Mouse (Mus musculus) testis, postnatal 10 days (tissue): ENCODE measurements at regions not wholly inside any gene's neighbourhood (a gene's known extent, or its start where the extent isn't known, plus 50 kb on each side); places are given as distances from the start of the nearest gene placed in this dataset.

Source experiments
- DNase-seq: peaks from one replicate; pipeline ENCODE4 v3.0.0; 2021; ENCODE audit warnings: low spot score

DNA sequence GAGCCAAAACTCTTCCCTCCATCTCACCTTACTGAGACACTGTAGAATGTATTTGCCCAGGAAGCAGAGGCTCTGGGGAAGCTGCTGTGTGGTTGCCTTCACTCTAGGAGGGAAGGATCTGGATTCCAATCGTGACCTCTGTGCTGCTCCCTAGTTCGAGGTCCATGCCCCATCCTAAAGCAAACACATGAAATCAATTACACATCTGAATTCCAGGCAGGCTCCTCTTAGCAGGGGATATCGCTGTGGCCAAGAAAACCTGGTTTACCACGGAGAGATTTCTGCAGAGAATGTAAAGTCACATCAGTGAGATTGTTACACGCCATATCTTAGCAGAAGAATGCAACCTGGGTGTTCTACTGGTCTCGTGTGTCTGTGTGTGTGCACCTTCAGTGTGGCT, 61.0 kb upstream of the Intu start:
- DNase-seq, result no peak

DNA sequence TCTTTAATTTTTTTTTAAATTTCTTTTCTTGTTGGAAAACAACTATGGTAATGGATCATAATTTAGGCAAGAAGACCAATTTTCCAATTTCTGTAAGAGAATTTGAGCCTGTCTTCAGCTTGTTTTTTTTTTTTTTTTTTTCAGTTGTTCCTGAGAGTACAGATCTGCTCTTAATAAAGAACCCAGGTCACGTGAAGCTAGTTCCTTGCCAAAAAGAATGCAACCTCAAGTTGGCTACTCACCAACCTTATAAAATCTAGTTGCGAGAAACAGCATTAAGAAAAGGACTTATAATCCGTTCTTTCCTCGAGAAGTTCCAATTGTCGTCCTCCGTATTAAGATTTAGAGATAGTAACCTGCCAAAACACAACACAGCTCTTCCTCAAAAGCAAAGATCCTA, 58.3 kb upstream of the Intu start:
- no peak for DNase-seq

DNA sequence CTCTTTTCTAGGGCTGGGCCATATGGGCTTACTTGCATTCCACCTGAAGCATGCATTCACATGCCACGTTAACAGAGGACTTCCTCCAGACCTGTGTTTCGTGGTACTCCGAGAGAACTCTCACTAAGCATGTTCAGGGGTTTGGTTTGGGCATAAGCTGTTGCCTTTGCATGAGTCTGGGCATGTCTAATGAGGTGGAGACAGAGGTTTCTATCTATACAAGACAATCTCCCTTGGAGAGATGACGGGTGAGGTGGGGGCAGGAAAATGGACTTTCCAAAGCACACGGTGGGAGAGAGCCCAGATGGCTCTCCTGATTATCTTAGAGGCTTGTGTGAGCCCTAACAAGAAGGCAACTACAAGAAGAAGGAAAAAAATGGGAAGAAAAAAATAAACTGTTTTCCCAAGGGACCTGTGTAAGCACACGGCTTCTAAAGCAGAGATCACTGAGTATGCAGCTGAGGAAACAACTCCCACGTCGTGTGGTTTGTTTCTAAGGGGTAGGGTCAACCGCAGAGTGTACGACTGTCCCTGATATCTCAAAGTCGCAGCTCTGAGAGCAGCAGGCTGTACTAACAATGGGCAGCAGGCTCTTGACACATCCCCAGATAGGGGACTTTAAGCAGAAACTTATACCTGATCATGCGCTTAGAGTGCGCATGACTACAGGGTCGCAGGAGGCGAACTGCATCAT, 50.7 kb upstream of the Intu start:
- no peak for DNase-seq
